Mouse (Mus musculus) limb, embryonic 14.5 days (tissue): Measurements from ENCODE around the gene Exoc3l4. TPM values are rescaled to one million over a fixed set of nuclear protein-coding genes. Genes with fewer than 3 reads are reported as not detected.

Experiments
- ATAC-seq: fragments of 200-750 bp; cut with Nextera tagmentation; 2 replicates; pipeline ENCODE4 v1.8.0; 2017; ENCODE audit warnings: low read depth, moderate number of reproducible peaks, moderate TSS enrichment; ENCODE audit not compliant: low FRiP score
- DNase-seq: peaks from one replicate; pipeline ENCODE4 v3.0.0-alpha.2; 2015; ENCODE audit warnings: low spot score
- H3K27ac ChIP-seq: fragments of 300-500 bp; sonication (generic); replicated peaks from 2 replicates; pipeline ENCODE4 v1.5.1; 2014; ENCODE audit warnings: low read depth, mild to moderate bottlenecking, low read length, moderate library complexity, mixed read lengths
- H3K27me3 ChIP-seq: fragments of 300-500 bp; sonication (generic); 2 replicates; pipeline ENCODE4 v1.6.1; 2014; ENCODE audit warnings: low read length, mixed read lengths; ENCODE audit not compliant: control insufficient read depth, insufficient read depth
- H3K36me3 ChIP-seq: fragments of 300-500 bp; sonication (generic); 2 replicates; pipeline ENCODE4 v1.6.1; 2014; ENCODE audit warnings: mild to moderate bottlenecking, low read length, moderate library complexity, mixed read lengths; ENCODE audit not compliant: control insufficient read depth, insufficient read depth
- H3K4me1 ChIP-seq: fragments of 300-500 bp; sonication (generic); 2 replicates; pipeline ENCODE4 v1.6.1; 2014; ENCODE audit warnings: antibody characterized with exemption, low read length, mixed read lengths; ENCODE audit not compliant: control insufficient read depth, insufficient read depth
- H3K4me2 ChIP-seq: fragments of 300-500 bp; sonication (generic); replicated peaks from 2 replicates; pipeline ENCODE4 v1.6.1; 2014; ENCODE audit warnings: low read depth, mild to moderate bottlenecking, low read length, moderate library complexity; ENCODE audit not compliant: severe bottlenecking
- H3K4me3 ChIP-seq: fragments of 300-500 bp; sonication (generic); replicated peaks from 2 replicates; pipeline ENCODE4 v1.5.1; 2014; ENCODE audit warnings: low read length
- H3K9ac ChIP-seq: fragments of 300-500 bp; sonication (generic); 2 replicates; pipeline ENCODE4 v1.6.1; 2014; ENCODE audit warnings: mild to moderate bottlenecking, low read depth, low read length, moderate library complexity; ENCODE audit not compliant: severe bottlenecking
- H3K9me3 ChIP-seq: fragments of 300-500 bp; sonication (generic); 2 replicates; pipeline ENCODE4 v1.6.1; 2016; ENCODE audit warnings: low read length; ENCODE audit not compliant: control insufficient read depth
- POLR2A ChIP-seq: fragments of 200-500 bp; IDR thresholded peaks from 2 replicates; pipeline ENCODE4 v1.8.0; 2012; ENCODE audit warnings: inconsistent platforms, mild to moderate bottlenecking, moderate library complexity, borderline replicate concordance; ENCODE audit not compliant: insufficient read depth, insufficient read length; ENCODE audit errors: extremely low read depth
- WGBS: fragments of 180-500 bp; shearing (Covaris S2); extraction: QIAGEN DNeasy Blood & Tissue Kit; methylation state at CpG from one replicate; pipeline ENCODE4 v1.1.7; 2014; 5-methylcytosine and 5-hydroxymethylcytosine counted together
- polyA plus RNA-seq, 2 experiments: library from polyadenylated mRNA; depleted of rRNA in 1 of 2; stranded (reverse) in 1 of 2; unstranded in 1 of 2; fragments of >200 nt; fragmentation: Nextera tagmentation in 1 of 2; extraction: Ambion mirVana in 1 of 2; gene quantifications; 2 replicates each; pipeline versions ENCODE4 v1.2.1 to v1.2.3; 2012 to 2014

The Exoc3l4 gene
- polyA plus RNA-seq, 2 experiments, result 7.7 to 11.7 TPM

DNA sequence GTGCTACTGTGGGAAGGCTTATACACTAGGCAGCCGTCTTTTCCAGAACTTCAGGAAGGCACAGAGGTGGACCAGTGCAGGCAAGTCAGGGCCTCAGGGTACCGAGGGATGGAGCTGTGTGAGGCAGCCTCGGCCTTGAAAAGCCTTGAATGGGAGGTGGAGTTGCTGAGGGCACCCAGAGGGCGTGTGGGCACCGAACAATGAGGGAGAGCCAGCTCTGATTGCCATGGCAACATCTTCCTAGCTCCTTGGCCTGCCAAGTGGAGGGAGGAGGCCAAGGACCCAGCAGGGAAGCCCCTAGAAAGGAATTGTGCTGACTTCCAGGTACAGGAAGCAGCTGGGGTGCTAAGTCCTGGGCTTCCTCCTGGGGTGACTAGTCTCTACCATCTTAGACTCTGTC, 7.2 kb upstream of the Exoc3l4 start:
- no peak overlapping the region for H3K27ac ChIP-seq
- TF ChIP-seq POLR2A, result no peak
- no peak for ATAC-seq
- H3K4me1 ChIP-seq, result peaks cover 19% of the 10 kb centered on the region
- H3K4me3 ChIP-seq, result no peak overlapping the region
- whole genome bisulfite sequencing, result 33% methylated on average over 5 of the region's 5 CpGs
- no peak for DNase-seq
- H3K9me3 ChIP-seq, result no peaks in the 10 kb centered on the region
- H3K9ac ChIP-seq, result no peak overlapping the region
- peaks cover 23% of the 10 kb centered on the region for H3K27me3 ChIP-seq
- no peaks in the 10 kb centered on the region for H3K36me3 ChIP-seq
- no peak overlapping the region for H3K4me2 ChIP-seq

- Histone ChIP-seq H3K27ac (peak overlapping the region; percentile 28; the same call in 1 of the 2 replicates), H3K9me3 (no peaks in the 10 kb centered on the region), H3K4me1 (peaks cover 19% of the 10 kb centered on the region), H3K27me3 (peaks cover 13% of the 10 kb centered on the region), H3K4me2 (no peak overlapping the region), H3K4me3 (no peak overlapping the region), H3K9ac (no peak overlapping the region; the same call in 1 of the 2 replicates), H3K36me3 (no peaks in the 10 kb centered on the region)
- no peak for DNase-seq
- WGBS, result 74% methylated on average over 8 of the region's 8 CpGs
- TF ChIP-seq POLR2A, result no peak
- no peak for ATAC-seq
These were observed 5.0 kb upstream of the Exoc3l4 start for GRCm38 (mm10) chr12:111411631-111412355.

- 12% methylated on average over 12 of the region's 12 CpGs for WGBS
- no peak for TF ChIP-seq POLR2A
- Histone ChIP-seq H3K4me2 (peak overlapping the region; percentile 60), H3K27me3 (0 out of 2 replicates have a peak, but pooled peaks cover 5% of the 10 kb centered on the region), H3K27ac (peak overlapping the region; percentile 44; the same call in 1 of the 2 replicates), H3K9me3 (no peaks in the 10 kb centered on the region), H3K9ac (peak overlapping the region; percentile 41), H3K4me3 (peak overlapping the region; percentile 32), H3K4me1 (peaks cover 25% of the 10 kb centered on the region), H3K36me3 (no peaks in the 10 kb centered on the region)
- DNase-seq (peak; percentile 53), ATAC-seq (peak; percentile 38)
These were observed 4.1 kb upstream of the Exoc3l4 start for GRCm38 (mm10) chr12:111412581-111413284.

GRCm38 (mm10) chr12:111413300-111413699, 3.5 kb upstream of the Exoc3l4 start:
- no peak for TF ChIP-seq POLR2A
- peak; percentile 87 for DNase-seq
- 0 out of 2 replicates have a peak, but pooled peaks cover 5% of the 10 kb centered on the region for H3K27me3 ChIP-seq
- ATAC-seq, result peak; percentile 86
- 0% methylated on average over 16 of the region's 21 CpGs for WGBS
- H3K9me3 ChIP-seq, result no peaks in the 10 kb centered on the region
- peak overlapping the region; percentile 44; the same call in 1 of the 2 replicates for H3K27ac ChIP-seq
- H3K4me3 ChIP-seq, result peak overlapping the region; percentile 32
- H3K36me3 ChIP-seq, result no peaks in the 10 kb centered on the region
- H3K4me1 ChIP-seq, result peaks cover 25% of the 10 kb centered on the region
- H3K9ac ChIP-seq, result peak overlapping the region; percentile 41
- H3K4me2 ChIP-seq, result peak overlapping the region; percentile 60

GRCm38 (mm10) chr12:111419918-111420317, 3.1 kb downstream of the Exoc3l4 start:
- H3K27me3 ChIP-seq, result peaks cover 47% of the 10 kb centered on the region
- H3K9me3 ChIP-seq, result no peaks in the 10 kb centered on the region
- H3K9ac ChIP-seq, result no peak overlapping the region
- no peak for TF ChIP-seq POLR2A
- no peaks in the 10 kb centered on the region for H3K36me3 ChIP-seq
- 71% methylated on average over 5 of the region's 5 CpGs for WGBS
- no peak overlapping the region for H3K4me3 ChIP-seq
- peaks cover 17% of the 10 kb centered on the region for H3K4me1 ChIP-seq
- DNase-seq (no peak), ATAC-seq (no peak)
- no peak overlapping the region for H3K27ac ChIP-seq
- H3K4me2 ChIP-seq, result no peak overlapping the region
